Mouse (Mus musculus): Measurements from ENCODE around the gene Cog3.
"Not testable (repeated sequence)": the region's sequence is repeated elsewhere in the genome, so short reads cannot be mapped to it uniquely, and the experiment has no call there.

Cog3 gene

GRCm38 (mm10) chr14:75753991-75754817 lies at the start of gene Cog3:
Cog3 (minus strand) TSS chr14:75754517.
- in situ Hi-C loops (cut with MboI; ENCODE audit: low pct_unique_long_range_greater_than_20kb in 1 of 2, low sequenced_read_pairs in 2 of 2, unreplicated experiment in 1 of 2), result no loop called here

- in situ Hi-C loops (cut with MboI; ENCODE audit: low pct_unique_long_range_greater_than_20kb in 1 of 2, low sequenced_read_pairs in 2 of 2, unreplicated experiment in 1 of 2), result no loop called here
Measured at GRCm38 (mm10) chr14:75797769-75798386, 43.6 kb upstream of the Cog3 start.

- in situ Hi-C loops (cut with MboI; ENCODE audit: low pct_unique_long_range_greater_than_20kb in 1 of 2, low sequenced_read_pairs in 2 of 2, unreplicated experiment in 1 of 2), result no loop called here
Measured at GRCm38 (mm10) chr14:75795918-75796317, 41.6 kb upstream of the Cog3 start.

- in situ Hi-C loops (cut with MboI; ENCODE audit: low pct_unique_long_range_greater_than_20kb in 1 of 2, low sequenced_read_pairs in 2 of 2, unreplicated experiment in 1 of 2), result no loop called here
Measured at GRCm38 (mm10) chr14:75794726-75795125, 40.4 kb upstream of the Cog3 start.

GRCm38 (mm10) chr14:75794324-75794723 lies 40.0 kb upstream of the Cog3 start:
- in situ Hi-C loops (cut with MboI; ENCODE audit: low pct_unique_long_range_greater_than_20kb in 1 of 2, low sequenced_read_pairs in 2 of 2, unreplicated experiment in 1 of 2), result no loop called here

- in situ Hi-C loops (cut with MboI; ENCODE audit: low pct_unique_long_range_greater_than_20kb in 1 of 2, low sequenced_read_pairs in 2 of 2, unreplicated experiment in 1 of 2), result no loop called here
Measured at GRCm38 (mm10) chr14:75793110-75793509, 38.8 kb upstream of the Cog3 start.

GRCm38 (mm10) chr14:75791372-75791771 lies 37.1 kb upstream of the Cog3 start:
- in situ Hi-C loops (cut with MboI; ENCODE audit: low pct_unique_long_range_greater_than_20kb in 1 of 2, low sequenced_read_pairs in 2 of 2, unreplicated experiment in 1 of 2), result no loop called here

- in situ Hi-C loops (cut with MboI; ENCODE audit: low pct_unique_long_range_greater_than_20kb in 1 of 2, low sequenced_read_pairs in 2 of 2, unreplicated experiment in 1 of 2), result no loop called here
Measured at GRCm38 (mm10) chr14:75790411-75790996, 36.2 kb upstream of the Cog3 start.

- in situ Hi-C loops (cut with MboI; ENCODE audit: low pct_unique_long_range_greater_than_20kb in 1 of 2, low sequenced_read_pairs in 2 of 2, unreplicated experiment in 1 of 2), result no loop called here
Measured at GRCm38 (mm10) chr14:75789291-75789690, 35.0 kb upstream of the Cog3 start.

GRCm38 (mm10) chr14:75787794-75788175 lies 33.5 kb upstream of the Cog3 start:
- in situ Hi-C loops (cut with MboI; ENCODE audit: low pct_unique_long_range_greater_than_20kb in 1 of 2, low sequenced_read_pairs in 2 of 2, unreplicated experiment in 1 of 2), result no loop called here

- in situ Hi-C loops (cut with MboI; ENCODE audit: low pct_unique_long_range_greater_than_20kb in 1 of 2, low sequenced_read_pairs in 2 of 2, unreplicated experiment in 1 of 2), result no loop called here
Measured at GRCm38 (mm10) chr14:75786868-75787793, 32.8 kb upstream of the Cog3 start, which contains the start of gene Slc25a30. Slc25a30 (minus strand) TSS chr14:75787037.

GRCm38 (mm10) chr14:75786424-75786867 lies 32.1 kb upstream of the Cog3 start:
- in situ Hi-C loops (cut with MboI; ENCODE audit: low pct_unique_long_range_greater_than_20kb in 1 of 2, low sequenced_read_pairs in 2 of 2, unreplicated experiment in 1 of 2), result no loop called here

GRCm38 (mm10) chr14:75779913-75780312 lies 25.6 kb upstream of the Cog3 start:
- in situ Hi-C loops (cut with MboI; ENCODE audit: low pct_unique_long_range_greater_than_20kb in 1 of 2, low sequenced_read_pairs in 2 of 2, unreplicated experiment in 1 of 2), result no loop called here

- in situ Hi-C loops (cut with MboI; ENCODE audit: low pct_unique_long_range_greater_than_20kb in 1 of 2, low sequenced_read_pairs in 2 of 2, unreplicated experiment in 1 of 2), result no loop called here
Measured at GRCm38 (mm10) chr14:75776637-75777036, 22.3 kb upstream of the Cog3 start.

GRCm38 (mm10) chr14:75773431-75773830 lies 19.1 kb upstream of the Cog3 start:
- in situ Hi-C loops (cut with MboI; ENCODE audit: low pct_unique_long_range_greater_than_20kb in 1 of 2, low sequenced_read_pairs in 2 of 2, unreplicated experiment in 1 of 2), result no loop called here

- in situ Hi-C loops (cut with MboI; ENCODE audit: low pct_unique_long_range_greater_than_20kb in 1 of 2, low sequenced_read_pairs in 2 of 2, unreplicated experiment in 1 of 2), result not testable (repeated sequence)
Measured at GRCm38 (mm10) chr14:75772407-75772806, 18.1 kb upstream of the Cog3 start.

- in situ Hi-C loops (cut with MboI; ENCODE audit: low pct_unique_long_range_greater_than_20kb in 1 of 2, low sequenced_read_pairs in 2 of 2, unreplicated experiment in 1 of 2), result no loop called here
Measured at GRCm38 (mm10) chr14:75771101-75771501, 16.8 kb upstream of the Cog3 start.

- in situ Hi-C loops (cut with MboI; ENCODE audit: low pct_unique_long_range_greater_than_20kb in 1 of 2, low sequenced_read_pairs in 2 of 2, unreplicated experiment in 1 of 2), result no loop called here
Measured at GRCm38 (mm10) chr14:75769334-75769733, 15.0 kb upstream of the Cog3 start.

- in situ Hi-C loops (cut with MboI; ENCODE audit: low pct_unique_long_range_greater_than_20kb in 1 of 2, low sequenced_read_pairs in 2 of 2, unreplicated experiment in 1 of 2), result no loop called here
Measured at GRCm38 (mm10) chr14:75768275-75768608, 13.9 kb upstream of the Cog3 start.

Measured in mouse embryonic stem cell (cell line).